Mouse (Mus musculus) ES-Bruce4 (cell line): ENCODE measurements around the gene St14.

Experiments
- CTCF ChIP-seq: IDR thresholded peaks from one replicate; pipeline ENCODE4 v1.8.1; 2011; ENCODE audit warnings: low read depth, low read length
- EP300 ChIP-seq: IDR thresholded peaks from 2 replicates; pipeline ENCODE4 v1.6.1; 2011; ENCODE audit warnings: low read depth, low read length; ENCODE audit not compliant: insufficient read depth
- POLR2A ChIP-seq: IDR thresholded peaks from one replicate; pipeline ENCODE4 v1.8.1; 2011; ENCODE audit warnings: low read length; ENCODE audit not compliant: insufficient read depth

GRCm38 (mm10) chr9:31126079-31126478 lies 5.6 kb downstream of the St14 start:
- TF ChIP-seq CTCF (no peak), EP300 (no peak), POLR2A (no peak)
